Mouse (Mus musculus): ENCODE data around the gene Fut4. TPM values are rescaled to one million over a fixed set of nuclear protein-coding genes. Genes with fewer than 3 reads are reported as not detected.

Fut4 gene
- polyA plus RNA-seq, 1 experiment from 2014 or later, result 0.69 TPM

DNA sequence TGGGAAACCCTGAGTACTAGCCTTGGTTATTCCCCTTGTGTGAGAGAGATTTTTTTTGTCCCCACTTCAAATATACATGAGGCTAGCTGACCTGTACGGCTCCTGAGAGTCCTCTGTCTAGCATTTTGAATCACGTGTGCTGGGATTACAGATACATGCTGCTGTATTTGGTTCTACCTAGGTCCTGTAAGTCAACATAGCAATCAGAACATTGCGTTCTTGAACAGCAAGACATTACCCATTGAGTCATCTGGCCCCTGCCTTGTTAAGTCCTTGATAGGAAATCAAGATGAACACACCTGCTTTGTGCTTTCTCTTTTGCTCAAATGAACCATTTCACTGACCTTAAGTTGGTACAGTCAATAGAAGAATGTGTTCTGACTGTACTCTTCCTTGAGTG lies 2.3 kb upstream of the Fut4 start:
- Histone ChIP-seq H3K27ac (no peak overlapping the region), H3K4me1 (replicated peaks) (peaks cover 9% of the 10 kb centered on the region; the same call in 1 of the 2 replicates), H3K4me3 (replicated peaks) (no peak overlapping the region), H3K27me3 (peaks cover 26% of the 10 kb centered on the region), H3K9ac (no peak overlapping the region), H3K4me2 (no peak overlapping the region), H3K36me3 (no peaks in the 10 kb centered on the region), H3K9me3 (replicated peaks) (no peaks in the 10 kb centered on the region)
- ATAC-seq (ENCODE audit: low read depth) (no peak), DNase-seq (no peak)
- WGBS (ENCODE audit: insufficient replicate concordance), result 55% methylated on average over 3 of the region's 3 CpGs

DNA sequence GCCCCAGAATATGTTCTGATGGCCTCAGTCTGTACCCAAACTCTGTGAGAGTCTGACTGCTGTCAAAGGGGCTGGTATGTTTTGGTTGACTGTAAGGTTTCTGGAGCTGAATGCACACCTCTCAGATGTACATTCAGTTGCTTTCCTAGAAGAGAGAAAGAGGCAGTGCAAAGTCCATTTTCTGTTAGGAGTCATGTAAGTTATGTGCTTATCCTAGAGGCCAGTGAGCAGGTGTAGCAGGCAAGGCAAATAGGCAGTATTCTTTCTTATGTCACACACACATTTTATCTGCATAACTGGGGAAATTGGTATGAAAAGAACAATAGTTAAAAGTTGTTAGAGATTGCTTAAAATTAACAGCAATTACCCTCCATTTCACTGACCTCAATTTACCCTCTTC lies 1.8 kb upstream of the Fut4 start:
- Histone ChIP-seq H3K9ac (no peak overlapping the region), H3K4me3 (replicated peaks) (no peak overlapping the region), H3K4me1 (replicated peaks) (peaks cover 9% of the 10 kb centered on the region; the same call in 1 of the 2 replicates), H3K36me3 (no peaks in the 10 kb centered on the region), H3K27me3 (peaks cover 26% of the 10 kb centered on the region), H3K9me3 (replicated peaks) (no peaks in the 10 kb centered on the region), H3K27ac (no peak overlapping the region), H3K4me2 (no peak overlapping the region)
- ATAC-seq (ENCODE audit: low read depth) (no peak), DNase-seq (no peak)

DNA sequence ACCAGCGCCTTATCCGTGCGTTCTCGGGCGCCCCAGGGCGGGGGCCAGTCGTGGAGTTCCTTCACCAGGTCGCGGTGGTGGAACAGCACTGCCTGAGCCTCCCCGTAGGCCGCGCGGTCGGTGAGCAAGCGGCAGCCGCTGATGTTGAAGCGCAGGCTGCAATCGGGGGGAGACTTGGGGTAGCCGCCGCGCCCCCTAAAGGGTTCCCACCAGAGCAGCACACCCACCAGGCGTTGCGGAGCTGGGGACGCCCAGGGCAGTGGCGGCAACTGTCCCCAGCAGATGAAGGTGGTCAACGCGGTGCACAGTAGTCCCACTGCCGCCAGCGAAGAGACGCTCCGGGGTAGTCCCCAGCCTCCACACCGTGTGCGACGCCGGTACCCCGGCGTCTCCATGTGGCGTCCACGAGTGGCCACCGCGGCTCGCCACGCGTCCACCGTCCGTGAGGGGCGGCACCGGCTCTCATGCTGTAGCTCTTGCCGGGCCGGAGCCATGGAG lies 641 bp downstream of the Fut4 start:
- no peak for DNase-seq
- peak; percentile 37 for ATAC-seq (ENCODE audit: low read depth)
- no peaks in the 10 kb centered on the region for H3K9me3 ChIP-seq (replicated peaks)
- peak overlapping the region; percentile 74 for H3K4me2 ChIP-seq
- peak overlapping the region; percentile 56 for H3K4me3 ChIP-seq (replicated peaks)
- peaks cover 26% of the 10 kb centered on the region for H3K27me3 ChIP-seq
- WGBS (ENCODE audit: insufficient replicate concordance), result 1% methylated on average over 50 of the region's 50 CpGs
- H3K36me3 ChIP-seq, result no peaks in the 10 kb centered on the region
- H3K27ac ChIP-seq, result no peak overlapping the region
- peak overlapping the region; percentile 49 for H3K9ac ChIP-seq
- peaks cover 9% of the 10 kb centered on the region; the same call in 1 of the 2 replicates for H3K4me1 ChIP-seq (replicated peaks)

DNA sequence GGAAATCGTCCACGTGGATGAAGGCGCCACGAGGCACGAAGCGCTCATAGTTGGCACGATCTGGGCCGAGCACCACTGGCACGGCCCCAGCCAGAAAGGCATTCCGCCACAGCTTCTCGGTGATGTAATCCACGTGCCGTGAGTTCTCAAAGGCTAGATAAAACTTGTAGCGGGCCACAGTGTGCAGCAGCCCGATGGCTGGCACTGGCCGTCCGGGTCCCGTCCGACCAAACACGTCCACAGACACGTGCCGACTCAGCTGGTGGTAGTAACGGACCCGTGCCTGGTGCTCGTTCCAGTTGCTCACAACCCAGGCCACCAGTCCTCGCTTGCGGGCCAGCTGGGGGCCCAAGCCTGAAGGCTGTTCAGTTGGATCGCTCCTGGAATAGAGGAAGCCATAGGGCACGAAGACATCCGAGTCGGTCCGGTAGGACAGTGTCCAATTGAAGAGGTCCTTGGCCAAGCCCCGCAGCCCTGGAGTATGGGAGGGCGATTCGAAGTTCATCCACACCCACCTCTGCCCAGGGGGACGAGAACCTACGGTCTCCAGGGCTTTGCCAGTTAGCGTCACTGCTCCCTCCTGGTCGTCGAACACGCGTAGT lies 1.2 kb downstream of the Fut4 start:
- WGBS (ENCODE audit: insufficient replicate concordance), result 56% methylated on average over 42 of the region's 42 CpGs

DNA sequence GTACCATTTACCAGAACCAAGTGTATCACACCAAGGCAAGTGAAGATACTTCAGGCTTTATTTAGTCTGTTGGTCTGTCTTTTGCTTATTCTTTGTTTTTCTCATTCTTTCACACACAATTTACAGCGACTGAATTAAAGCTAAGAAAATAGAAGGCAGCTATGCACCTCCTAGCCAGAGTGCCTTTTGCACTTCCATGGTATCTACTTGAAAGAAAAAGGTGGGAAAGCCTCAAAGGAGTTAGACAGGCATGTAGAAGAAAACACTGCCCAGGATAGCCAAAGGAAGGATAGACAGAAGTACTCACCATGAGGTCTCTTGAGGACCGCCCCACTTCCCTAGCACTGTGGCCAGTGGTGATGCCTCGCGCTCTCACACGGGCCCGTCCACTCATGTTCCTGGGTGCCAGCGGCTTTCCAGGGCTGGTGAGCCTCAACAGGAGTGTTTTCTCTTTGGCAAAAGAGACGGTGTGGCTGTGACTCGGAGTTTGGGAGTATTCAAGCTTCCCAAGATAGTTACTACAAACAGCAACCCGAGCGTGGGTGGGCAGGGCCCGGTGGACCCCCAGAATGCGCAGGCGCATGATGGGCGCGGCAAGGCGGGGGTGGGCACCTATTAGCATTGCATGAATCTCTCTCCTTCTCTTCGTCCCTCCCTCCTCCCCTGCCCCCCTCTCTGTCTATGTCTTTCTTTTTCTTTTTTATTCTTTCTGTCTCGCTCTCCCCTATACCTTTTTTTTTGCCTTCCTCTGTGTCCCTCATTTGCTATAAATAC lies 11.9 kb downstream of the Fut4 start, which contains the start of gene Piwil4:
TSS of gene Piwil4 (minus strand) at position 583 of the 774 bp plus-strand sequence.
- Histone ChIP-seq H3K4me2 (no peak within 1 kb of the TSS), H3K27ac (no peak within 1 kb of the TSS), H3K4me3 (replicated peaks) (no peak within 1 kb of the TSS), H3K9me3 (replicated peaks) (no peaks in the 10 kb centered on the region), H3K4me1 (replicated peaks) (0 out of 2 replicates have a peak, but pooled peaks cover 5% of the 10 kb centered on the region), H3K27me3 (no peaks in the 10 kb centered on the region), H3K9ac (no peak within 1 kb of the TSS), H3K36me3 (no peaks in the 10 kb centered on the region)
- 66% methylated on average over 19 of the region's 19 CpGs for WGBS (ENCODE audit: insufficient replicate concordance)
- ATAC-seq (ENCODE audit: low read depth) (no peak), DNase-seq (no peak)

More for the DNA sequence above, 1.2 kb downstream of the Fut4 start:
- Histone ChIP-seq H3K9ac (no peak overlapping the region), H3K27ac (no peak overlapping the region), H3K27me3 (peaks cover 26% of the 10 kb centered on the region), H3K36me3 (no peaks in the 10 kb centered on the region), H3K9me3 (replicated peaks) (no peaks in the 10 kb centered on the region), H3K4me3 (replicated peaks) (peak overlapping the region; percentile 56), H3K4me1 (replicated peaks) (peaks cover 9% of the 10 kb centered on the region; the same call in 1 of the 2 replicates), H3K4me2 (peak overlapping the region; percentile 74)
- ATAC-seq (ENCODE audit: low read depth), result 0 out of 2 replicates have a peak, but pooled peaks have one; percentile 11
- no peak for DNase-seq

DNA sequence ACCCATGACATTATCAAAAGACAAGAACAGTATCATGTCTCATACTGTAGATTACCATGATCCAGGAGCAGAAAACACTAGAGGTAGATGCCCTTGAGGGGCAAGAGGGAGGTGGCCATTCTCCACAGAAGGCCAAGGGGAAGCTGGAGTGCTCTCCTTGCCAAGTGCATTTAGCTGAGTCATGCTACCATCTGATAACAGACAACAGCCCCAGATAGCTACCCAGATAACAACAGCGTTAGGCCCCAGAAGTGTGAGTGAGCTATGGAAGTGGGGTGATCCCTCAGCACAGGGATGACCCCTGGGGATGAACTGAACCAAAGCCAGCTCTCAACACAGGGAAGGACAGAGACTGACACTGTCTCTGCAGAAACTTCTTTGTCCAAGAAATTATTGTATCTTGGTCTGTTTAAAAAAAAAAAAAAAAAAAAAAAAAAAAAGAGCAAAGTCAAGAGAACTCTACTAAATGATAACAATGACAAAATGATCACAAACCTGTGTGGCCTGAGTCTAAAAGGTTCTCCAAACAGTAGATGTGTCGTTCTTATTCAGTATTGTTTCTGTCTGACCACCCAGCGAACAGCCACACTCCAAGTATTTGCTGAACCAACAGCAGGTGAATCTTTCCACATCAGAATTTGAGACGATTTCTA lies 12.6 kb downstream of the Fut4 start:
- Histone ChIP-seq H3K9me3 (replicated peaks) (no peaks in the 10 kb centered on the region), H3K4me3 (replicated peaks) (no peak overlapping the region), H3K27me3 (no peaks in the 10 kb centered on the region), H3K4me1 (replicated peaks) (0 out of 2 replicates have a peak, but pooled peaks cover 5% of the 10 kb centered on the region), H3K27ac (no peak overlapping the region), H3K36me3 (no peaks in the 10 kb centered on the region), H3K4me2 (no peak overlapping the region), H3K9ac (no peak overlapping the region)
- DNase-seq (no peak), ATAC-seq (ENCODE audit: low read depth) (no peak)
- 49% methylated on average over 4 of the region's 4 CpGs for WGBS (ENCODE audit: insufficient replicate concordance)

DNA sequence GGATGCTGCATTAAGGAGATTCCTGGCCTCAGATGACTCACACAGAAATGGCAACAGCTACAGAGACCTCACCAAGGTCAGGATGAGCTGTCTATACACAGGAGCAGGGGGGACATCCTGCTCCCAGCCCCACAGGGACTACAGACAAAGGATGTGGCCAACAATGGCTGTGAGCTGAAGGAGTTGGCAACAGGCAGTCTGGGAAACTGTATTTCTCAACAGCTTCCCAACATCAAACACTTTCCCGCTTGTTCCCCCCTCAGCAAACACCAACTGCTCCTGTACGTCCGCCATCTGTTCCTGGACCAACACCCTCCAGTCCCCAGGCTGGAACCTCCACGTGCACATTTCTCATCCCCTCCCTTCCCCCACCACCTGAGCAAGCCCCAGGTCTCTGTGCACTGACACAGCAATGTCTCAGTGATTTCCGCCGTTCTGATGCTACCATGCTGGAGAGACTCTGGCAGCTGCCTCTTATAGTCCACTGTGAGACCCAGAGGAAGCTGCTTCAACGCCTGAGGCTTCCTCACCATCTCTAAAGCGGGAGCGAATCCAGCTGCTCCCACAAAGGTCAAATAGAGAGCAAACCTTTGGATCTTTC lies 21.2 kb downstream of the Fut4 start:
- DNase-seq, result no peak
- no peak for ATAC-seq (ENCODE audit: low read depth)

DNA sequence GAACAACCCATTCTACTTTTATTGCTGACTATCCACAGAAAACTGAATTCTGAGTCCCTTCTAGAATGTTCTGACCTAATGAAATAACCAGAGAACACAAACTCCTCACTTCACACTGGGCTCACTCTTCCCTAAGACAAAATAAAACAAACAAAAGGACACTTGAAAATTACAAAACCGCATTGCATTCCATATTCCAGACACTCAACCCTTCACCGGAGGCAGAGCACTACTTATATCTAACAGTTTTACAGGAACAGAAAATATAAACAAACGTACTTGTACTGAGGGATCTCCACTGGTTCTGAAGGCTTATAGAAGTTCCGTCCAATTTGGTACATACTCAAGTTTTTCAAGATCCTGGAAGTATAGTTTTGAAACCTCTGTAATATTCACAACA lies 23.8 kb downstream of the Fut4 start:
- H3K36me3 ChIP-seq, result no peaks in the 10 kb centered on the region
- H3K27me3 ChIP-seq, result no peaks in the 10 kb centered on the region
- no peak for DNase-seq
- H3K9ac ChIP-seq, result no peak overlapping the region
- no peak overlapping the region for H3K4me2 ChIP-seq
- no peak for ATAC-seq (ENCODE audit: low read depth)
- WGBS (ENCODE audit: insufficient replicate concordance), result 62% methylated on average over 4 of the region's 4 CpGs
- no peaks in the 10 kb centered on the region; the same call in 1 of the 2 replicates for H3K4me1 ChIP-seq (replicated peaks)
- H3K9me3 ChIP-seq (replicated peaks), result no peaks in the 10 kb centered on the region
- no peak overlapping the region for H3K4me3 ChIP-seq (replicated peaks)
- no peak overlapping the region for H3K27ac ChIP-seq

More for the DNA sequence above, 21.2 kb downstream of the Fut4 start:
- Histone ChIP-seq H3K4me1 (replicated peaks) (no peaks in the 10 kb centered on the region; the same call in 1 of the 2 replicates), H3K27me3 (no peaks in the 10 kb centered on the region), H3K4me2 (no peak overlapping the region), H3K9me3 (replicated peaks) (no peaks in the 10 kb centered on the region), H3K27ac (no peak overlapping the region), H3K9ac (no peak overlapping the region), H3K36me3 (no peaks in the 10 kb centered on the region), H3K4me3 (replicated peaks) (no peak overlapping the region)
- 49% methylated on average over 9 of the region's 9 CpGs for WGBS (ENCODE audit: insufficient replicate concordance)

DNA sequence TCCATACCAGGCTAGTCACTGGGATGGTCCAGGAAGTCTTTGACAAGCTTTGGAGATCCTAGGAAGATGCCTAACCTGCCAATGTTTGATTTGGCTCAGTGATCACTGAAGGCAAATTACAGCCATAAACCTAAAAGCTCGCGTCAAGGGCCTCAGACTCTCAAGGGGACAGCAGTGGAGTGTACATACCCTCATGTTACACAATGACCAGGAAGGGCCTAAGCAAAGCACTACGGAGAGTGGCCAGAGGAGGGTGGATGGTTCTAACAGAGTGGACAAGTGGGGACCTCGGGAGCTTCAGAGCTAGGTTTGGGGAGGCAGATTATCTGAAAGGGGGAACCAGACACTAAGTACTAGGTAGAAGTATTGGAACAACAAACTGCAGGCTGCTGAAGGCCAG lies 25.6 kb downstream of the Fut4 start:
- H3K27ac ChIP-seq, result no peak overlapping the region
- no peaks in the 10 kb centered on the region; the same call in 1 of the 2 replicates for H3K4me1 ChIP-seq (replicated peaks)
- DNase-seq, result no peak
- H3K4me2 ChIP-seq, result no peak overlapping the region
- H3K27me3 ChIP-seq, result no peaks in the 10 kb centered on the region
- no peak for ATAC-seq (ENCODE audit: low read depth)
- WGBS (ENCODE audit: insufficient replicate concordance), result 67% methylated on average over 4 of the region's 4 CpGs
- H3K36me3 ChIP-seq, result no peaks in the 10 kb centered on the region
- H3K9me3 ChIP-seq (replicated peaks), result no peaks in the 10 kb centered on the region
- H3K4me3 ChIP-seq (replicated peaks), result no peak overlapping the region
- H3K9ac ChIP-seq, result no peak overlapping the region

DNA sequence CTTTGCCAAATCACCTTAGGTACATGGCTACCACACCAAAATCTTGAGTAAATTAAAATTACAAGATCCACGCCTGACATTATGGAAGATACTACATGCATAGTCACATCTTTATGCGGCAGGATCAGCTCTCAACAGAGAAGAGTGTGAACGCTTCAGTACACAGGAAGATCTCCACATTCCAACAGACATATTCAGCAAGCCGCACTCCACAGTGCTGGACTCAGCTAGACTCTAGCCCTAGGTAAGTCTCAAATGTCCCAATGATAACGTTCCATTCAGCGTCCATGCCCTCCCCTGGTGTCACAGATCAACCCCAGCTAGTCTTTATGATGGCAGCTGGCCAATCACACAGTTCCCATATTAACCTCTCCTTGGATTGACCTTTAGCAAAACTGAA lies 26.2 kb downstream of the Fut4 start:
- Histone ChIP-seq H3K27ac (no peak overlapping the region), H3K27me3 (no peaks in the 10 kb centered on the region), H3K9ac (no peak overlapping the region), H3K9me3 (replicated peaks) (no peaks in the 10 kb centered on the region), H3K36me3 (no peaks in the 10 kb centered on the region), H3K4me1 (replicated peaks) (no peaks in the 10 kb centered on the region; the same call in 1 of the 2 replicates), H3K4me2 (no peak overlapping the region), H3K4me3 (replicated peaks) (no peak overlapping the region)
- 62% methylated on average over 6 of the region's 6 CpGs for WGBS (ENCODE audit: insufficient replicate concordance)
- DNase-seq, result no peak
- ATAC-seq (ENCODE audit: low read depth), result no peak

All from liver, embryonic 13.5 days (tissue).